Comparison of ENCODE assay signal across 8 mouse cellular contexts in the genomic region with DNA sequence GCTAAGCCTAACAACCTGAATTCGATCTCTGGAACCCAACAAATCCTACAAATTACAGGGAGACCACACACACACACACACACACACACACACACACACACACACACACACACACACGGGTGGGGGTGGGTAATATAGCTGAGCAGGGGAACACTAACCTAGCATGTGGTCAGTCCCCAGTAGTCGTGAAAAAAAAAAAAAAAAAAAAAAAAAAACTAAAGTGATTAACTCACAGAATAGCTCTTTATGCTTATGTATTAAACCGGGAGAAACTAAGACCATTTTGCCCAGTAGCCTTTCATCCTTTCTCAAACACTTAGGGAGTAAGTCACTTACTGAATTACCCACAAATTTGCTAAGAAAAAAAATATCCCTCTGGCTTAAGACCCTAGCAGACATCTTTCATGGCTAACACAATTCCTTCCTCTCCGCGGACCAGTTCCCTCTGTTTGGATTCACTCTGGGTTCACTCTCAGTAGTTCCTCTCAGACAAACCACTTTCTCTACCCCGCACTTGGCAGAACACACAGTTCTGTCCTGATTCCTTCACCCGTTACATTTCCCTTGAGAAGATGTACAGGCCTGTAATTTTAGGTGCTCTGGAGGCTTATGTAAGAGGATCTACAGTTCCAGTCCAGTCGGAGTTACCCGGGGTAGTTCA. TPM values are rescaled to one million over a fixed set of nuclear protein-coding genes. Genes with fewer than 3 reads are reported as not detected.
A peak's percentile ranks its signal among the peaks of the same experiment; 100 is the strongest.
DNase-seq lines count a peak whose midpoint lies in the region; ATAC-seq and TF ChIP-seq lines count a peak whose summit lies in the region.

No protein-coding gene starts in this region.

- no peak for DNase-seq in kidney, postnatal 0 days (ENCODE audit: low spot score)
- no peak for DNase-seq in kidney, adult 18-20 months
- DNase-seq in forebrain, embryonic 11.5 days (ENCODE audit: low spot score), result no peak
- no peak for DNase-seq in limb, embryonic 14.5 days (ENCODE audit: low spot score)
- no peak for DNase-seq in adrenal gland, postnatal 36 days
- no peak for DNase-seq in ovary, postnatal 14 days (ENCODE audit: low spot score)

- TF ChIP-seq CTCF in kidney, postnatal 0 days (IDR thresholded peaks at IDR 0.05; ENCODE audit: low read depth), result no peak

- TF ChIP-seq POLR2A in limb, embryonic 14.5 days (IDR thresholded peaks at IDR 0.05; ENCODE audit: borderline replicate concordance, extremely low read depth, insufficient read depth, insufficient read length), result no peak

- ATAC-seq in kidney, postnatal 0 days (replicated peaks; ENCODE audit: low FRiP score, low read depth), result no peak
- ATAC-seq in activated CD4-positive, CD25-positive, alpha-beta regulatory T cell, adult 4 months, result peak; percentile 29
- ATAC-seq in forebrain, embryonic 11.5 days (replicated peaks; ENCODE audit: low FRiP score), result no peak
- ATAC-seq in limb, embryonic 14.5 days (ENCODE audit: low FRiP score, low read depth), result no peak
- ATAC-seq in neutrophil, adult 5-6 weeks (ENCODE audit: extremely low read depth, insufficient number of reproducible peaks, low FRiP score, poor library complexity, severe bottlenecking), result 0 out of 2 replicates have a peak, but pooled peaks have one; percentile 0

- no peaks in the 10 kb centered on the region for H3K27me3 ChIP-seq in kidney, postnatal 0 days (ENCODE audit: insufficient read depth, low read length)
- H3K27me3 ChIP-seq in forebrain, embryonic 11.5 days (ENCODE audit: control insufficient read depth, insufficient read depth, low read length), result no peaks in the 10 kb centered on the region; the same call in 1 of the 2 replicates
- no peaks in the 10 kb centered on the region for H3K27me3 ChIP-seq in limb, embryonic 14.5 days (ENCODE audit: control insufficient read depth, insufficient read depth, low read length)

- no peaks in the 10 kb centered on the region for H3K36me3 ChIP-seq in kidney, postnatal 0 days (ENCODE audit: insufficient read depth, low read length)
- no peaks in the 10 kb centered on the region for H3K36me3 ChIP-seq in forebrain, embryonic 11.5 days (ENCODE audit: control insufficient read depth, insufficient read depth, low read length)
- H3K36me3 ChIP-seq in limb, embryonic 14.5 days (ENCODE audit: control insufficient read depth, insufficient read depth, low read length), result no peaks in the 10 kb centered on the region

- H3K27ac ChIP-seq in kidney, postnatal 0 days, result no peak overlapping the region
- H3K27ac ChIP-seq in forebrain, embryonic 11.5 days (ENCODE audit: low read depth, low read length), result no peak overlapping the region
- peak overlapping the region; percentile 39; the same call in 1 of the 2 replicates for H3K27ac ChIP-seq in limb, embryonic 14.5 days (replicated peaks; ENCODE audit: low read depth, low read length)

- H3K4me2 ChIP-seq in kidney, postnatal 0 days (ENCODE audit: low read length), result peak overlapping the region; percentile 97
- peak overlapping the region; percentile 87 for H3K4me2 ChIP-seq in forebrain, embryonic 11.5 days (ENCODE audit: low read depth, low read length, severe bottlenecking)
- H3K4me2 ChIP-seq in limb, embryonic 14.5 days (replicated peaks; ENCODE audit: low read depth, low read length, severe bottlenecking), result peak overlapping the region; percentile 72

- WGBS in kidney, postnatal 0 days, result 43% methylated on average over 9 of the region's 10 CpGs
- 39% methylated on average over 10 of the region's 10 CpGs for WGBS in forebrain, embryonic 11.5 days
- 36% methylated on average over 10 of the region's 10 CpGs for WGBS in limb, embryonic 14.5 days

- no peaks in the 10 kb centered on the region for H3K9me3 ChIP-seq in kidney, postnatal 0 days (replicated peaks; ENCODE audit: low read length)
- H3K9me3 ChIP-seq in forebrain, embryonic 11.5 days (ENCODE audit: control insufficient read depth, low read length), result no peaks in the 10 kb centered on the region
- H3K9me3 ChIP-seq in limb, embryonic 14.5 days (ENCODE audit: control insufficient read depth, low read length), result no peaks in the 10 kb centered on the region

- H3K4me1 ChIP-seq in kidney, postnatal 0 days (replicated peaks; ENCODE audit: insufficient read depth, low read length), result peaks cover 8% of the 10 kb centered on the region; the same call in 1 of the 2 replicates
- 0 out of 2 replicates have a peak, but pooled peaks cover 2% of the 10 kb centered on the region for H3K4me1 ChIP-seq in forebrain, embryonic 11.5 days (replicated peaks; ENCODE audit: control insufficient read depth, insufficient read depth, low read length)
- peaks cover 5% of the 10 kb centered on the region for H3K4me1 ChIP-seq in limb, embryonic 14.5 days (ENCODE audit: control insufficient read depth, insufficient read depth, low read length)

- peak overlapping the region; percentile 47 for H3K4me3 ChIP-seq in kidney, postnatal 0 days (replicated peaks; ENCODE audit: low read depth, low read length)
- peak overlapping the region; percentile 45 for H3K4me3 ChIP-seq in forebrain, embryonic 11.5 days (ENCODE audit: low read depth, low read length)
- H3K4me3 ChIP-seq in limb, embryonic 14.5 days (replicated peaks; ENCODE audit: low read length), result peak overlapping the region; percentile 46

- peak overlapping the region; percentile 58; the same call in 1 of the 2 replicates for H3K9ac ChIP-seq in kidney, postnatal 0 days (ENCODE audit: low read depth, low read length)
- H3K9ac ChIP-seq in forebrain, embryonic 11.5 days (ENCODE audit: low read length), result peak overlapping the region; percentile 63; the same call in 1 of the 2 replicates
- peak overlapping the region; percentile 66 for H3K9ac ChIP-seq in limb, embryonic 14.5 days (ENCODE audit: low read depth, low read length, severe bottlenecking)

RNA-seq across cellular contexts. Expression of a gene that starts 0.7 kb away (rescaled TPM):
- polyA plus RNA-seq in kidney, postnatal 0 days (2015; fragmentation: Nextera tagmentation; extraction: Ambion mirVana), result 4.1 and 4.4 TPM in 2 replicates
- 10 to 100 TPM; 64.2 to 69.4 TPM for polyA plus RNA-seq in activated CD4-positive, CD25-positive, alpha-beta regulatory T cell, adult 4 months (2017; shearing (Covaris generic))
- 30.3 and 37.6 TPM in 2 replicates for polyA plus RNA-seq in forebrain, embryonic 11.5 days (2014; fragmentation: Nextera tagmentation; extraction: Ambion mirVana)
- 46.5 and 48.2 TPM in 2 replicates for polyA plus RNA-seq in limb, embryonic 14.5 days (2012; rRNA removed)
- 71.6 and 78.8 TPM in 2 replicates for polyA plus RNA-seq in limb, embryonic 14.5 days (2014; fragmentation: Nextera tagmentation; extraction: Ambion mirVana)
- 315 and 331 TPM in 2 replicates for total RNA-seq in neutrophil, adult 5-6 weeks (2017)
- total RNA-seq in adrenal gland, postnatal 36 days (2021), result 1 to 10 TPM; 5.8 to 9.6 TPM

RNA-seq across cellular contexts. Expression of a gene that starts 18.9 kb away (rescaled TPM):
- polyA plus RNA-seq in kidney, postnatal 0 days (2015; fragmentation: Nextera tagmentation; extraction: Ambion mirVana), result 5.2 and 5.5 TPM in 2 replicates
- 1 to 10 TPM; 6.6 to 8.7 TPM for polyA plus RNA-seq in activated CD4-positive, CD25-positive, alpha-beta regulatory T cell, adult 4 months (2017; shearing (Covaris generic))
- 5.0 and 5.4 TPM in 2 replicates for polyA plus RNA-seq in forebrain, embryonic 11.5 days (2014; fragmentation: Nextera tagmentation; extraction: Ambion mirVana)
- polyA plus RNA-seq in limb, embryonic 14.5 days (2012; rRNA removed), result 13.4 and 15.1 TPM in 2 replicates
- 9.3 and 11.8 TPM in 2 replicates for polyA plus RNA-seq in limb, embryonic 14.5 days (2014; fragmentation: Nextera tagmentation; extraction: Ambion mirVana)
- 32.8 and 38.8 TPM in 2 replicates for total RNA-seq in neutrophil, adult 5-6 weeks (2017)
- 10 to 100 TPM; 18.5 to 19.6 TPM for total RNA-seq in adrenal gland, postnatal 36 days (2021)

RNA-seq across cellular contexts. Expression of a gene that starts 55.2 kb away (rescaled TPM):
- polyA plus RNA-seq in kidney, postnatal 0 days (2015; fragmentation: Nextera tagmentation; extraction: Ambion mirVana), result 2.1 and 2.3 TPM in 2 replicates
- under 1 TPM in 1 of 2 experiments, not detected in 1; 0.60 TPM for polyA plus RNA-seq in activated CD4-positive, CD25-positive, alpha-beta regulatory T cell, adult 4 months (2017; shearing (Covaris generic))
- polyA plus RNA-seq in forebrain, embryonic 11.5 days (2014; fragmentation: Nextera tagmentation; extraction: Ambion mirVana), result 1.5 and 1.6 TPM in 2 replicates
- 4.1 and 5.0 TPM in 2 replicates for polyA plus RNA-seq in limb, embryonic 14.5 days (2012; rRNA removed)
- 4.7 and 5.0 TPM in 2 replicates for polyA plus RNA-seq in limb, embryonic 14.5 days (2014; fragmentation: Nextera tagmentation; extraction: Ambion mirVana)
- 1.4 and 1.5 TPM in 2 replicates for total RNA-seq in neutrophil, adult 5-6 weeks (2017)
- total RNA-seq in adrenal gland, postnatal 36 days (2021), result 1 to 10 TPM; 3.0 to 3.2 TPM

Comparison
In these comparisons a context has a peak if more than half of its experiments do, and no peak if none do; other contexts are left out.
1. ATAC-seq: peak in activated CD4-positive, CD25-positive, alpha-beta regulatory T cell, adult 4 months (single experiment) and neutrophil, adult 5-6 weeks (single experiment); none in kidney, postnatal 0 days (single experiment), forebrain, embryonic 11.5 days (single experiment) and limb, embryonic 14.5 days (single experiment).
2. Peak in every context shown above with its lines, with median percentiles within 50 percentile points of each other: H3K4me2 ChIP-seq, H3K4me3 ChIP-seq and H3K9ac ChIP-seq.